Mouse (Mus musculus) lung, embryonic 16.5 days (tissue): ENCODE data around the gene Hist2h2be. TPM values are rescaled to one million over a fixed set of nuclear protein-coding genes. Genes with fewer than 3 reads are reported as not detected.

Source experiments
- ATAC-seq: fragments of 200-750 bp; cut with Nextera tagmentation; 2 replicates; pipeline ENCODE4 v1.8.0; 2017; ENCODE audit warnings: low read depth, mild to moderate bottlenecking, moderate library complexity
- H3K27ac ChIP-seq: fragments of 300-500 bp; sonication (generic); 2 replicates; pipeline ENCODE4 v1.5.1; 2014; ENCODE audit warnings: mild to moderate bottlenecking, control low read depth, low read length
- H3K27me3 ChIP-seq: fragments of 300-500 bp; sonication (generic); 2 replicates; pipeline ENCODE4 v1.6.1; 2014; ENCODE audit warnings: low read depth, low read length, mixed read lengths; ENCODE audit not compliant: control insufficient read depth, insufficient read depth
- H3K36me3 ChIP-seq: fragments of 300-500 bp; sonication (generic); 2 replicates; pipeline ENCODE4 v1.6.1; 2014; ENCODE audit warnings: low read length; ENCODE audit not compliant: control insufficient read depth, insufficient read depth
- H3K4me1 ChIP-seq: fragments of 300-500 bp; sonication (generic); replicated peaks from 2 replicates; pipeline ENCODE4 v1.6.1; 2014; ENCODE audit warnings: low read length, mixed read lengths; ENCODE audit not compliant: control insufficient read depth, insufficient read depth
- H3K4me2 ChIP-seq: fragments of 300-500 bp; sonication (generic); 2 replicates; pipeline ENCODE4 v1.6.1; 2014; ENCODE audit warnings: low read depth, low read length, control low read depth
- H3K4me3 ChIP-seq: fragments of 300-500 bp; sonication (generic); 2 replicates; pipeline ENCODE4 v1.5.1; 2014; ENCODE audit warnings: mild to moderate bottlenecking, low read length, control low read depth
- H3K9ac ChIP-seq: fragments of 300-500 bp; sonication (generic); 2 replicates; pipeline ENCODE4 v1.6.1; 2014; ENCODE audit warnings: low read length, control low read depth
- H3K9me3 ChIP-seq: fragments of 300-500 bp; sonication (generic); 2 replicates; pipeline ENCODE4 v1.6.1; 2016; ENCODE audit warnings: low read length; ENCODE audit not compliant: control insufficient read depth
- WGBS: fragments of 180-500 bp; shearing (Covaris S2); extraction: QIAGEN DNeasy Blood & Tissue Kit; methylation state at CpG from one replicate; pipeline ENCODE4 v1.1.7; 2014; 5-methylcytosine and 5-hydroxymethylcytosine counted together
- polyA plus RNA-seq: library from polyadenylated mRNA; unstranded; fragments of >200 nt; fragmentation: Nextera tagmentation; extraction: Ambion mirVana; gene quantifications from 2 replicates; pipeline ENCODE4 v1.2.1, GENCODE M21; 2015

Hist2h2be gene
- polyA plus RNA-seq, 1 experiment from 2014 or later = 8.8 TPM

DNA sequence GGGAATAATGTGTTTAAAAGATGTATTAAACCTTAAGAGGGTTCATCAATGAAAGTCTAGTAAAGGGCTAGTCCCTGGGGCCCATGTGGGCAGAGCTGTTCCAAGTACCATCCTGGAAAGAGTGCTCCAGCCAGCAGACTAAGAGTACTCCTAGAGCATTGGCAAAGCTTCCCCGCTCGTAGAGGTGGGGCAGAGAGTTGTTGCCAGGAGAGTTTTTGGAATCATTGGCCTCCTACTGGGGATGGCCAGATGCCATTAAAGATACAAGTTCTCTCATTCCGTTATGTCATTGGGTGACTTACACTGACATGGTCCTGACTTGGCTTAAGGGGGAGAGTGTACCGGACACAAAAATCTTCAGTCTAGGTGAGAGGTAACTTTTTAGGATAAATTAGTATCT is 41.4 kb upstream of the Hist2h2be start:
- no peak for ATAC-seq
- Histone ChIP-seq H3K9ac (no peak overlapping the region), H3K9me3 (no peaks in the 10 kb centered on the region), H3K4me3 (no peak overlapping the region), H3K27me3 (no peaks in the 10 kb centered on the region), H3K36me3 (peaks cover 32% of the 10 kb centered on the region), H3K4me2 (no peak overlapping the region), H3K4me1 (peaks cover 19% of the 10 kb centered on the region), H3K27ac (no peak overlapping the region)
- WGBS = 49% methylated on average over 4 of the region's 4 CpGs

DNA sequence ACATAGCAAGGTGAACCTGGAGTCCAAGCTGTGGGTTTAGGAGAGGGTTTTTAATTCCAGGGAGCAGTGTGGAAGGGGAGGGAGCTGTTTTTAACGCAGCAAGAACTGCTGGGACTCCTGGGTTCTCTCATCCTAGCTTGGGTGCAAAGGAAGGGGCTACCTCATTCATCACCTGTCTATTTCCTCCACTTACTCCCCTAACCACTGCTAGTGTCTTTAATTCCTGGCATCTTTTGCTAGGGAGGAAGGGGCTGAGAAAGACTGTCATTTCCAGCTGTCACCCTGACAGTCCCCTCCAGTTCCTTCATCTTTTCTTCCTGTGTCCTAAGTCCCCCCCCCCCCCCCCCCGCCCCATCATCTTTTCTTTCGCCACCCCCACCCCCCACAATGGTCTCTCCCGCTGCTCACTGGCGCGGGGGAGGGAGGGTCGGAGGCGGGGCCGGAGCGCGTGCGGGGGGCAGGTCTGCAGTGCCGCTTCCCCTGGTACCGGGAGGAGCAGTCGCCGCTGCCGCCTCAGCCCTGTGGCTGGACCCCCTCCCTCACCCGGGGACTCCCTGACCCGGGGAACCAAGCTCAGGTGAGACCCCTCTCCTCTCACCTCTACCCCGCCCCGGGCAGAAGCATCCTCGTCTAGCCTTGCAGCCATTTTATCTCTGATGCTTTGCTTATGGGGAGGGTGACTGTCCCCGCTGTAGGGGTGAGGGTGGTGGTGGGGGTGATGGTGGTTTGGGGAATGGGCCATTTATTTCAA is 40.0 kb upstream of the Hist2h2be start, which contains the start of gene Sv2a:
Gene Sv2a (plus strand): TSS at position 425 of the 751 bp plus-strand sequence.
- Histone ChIP-seq H3K27me3 (no peaks in the 10 kb centered on the region), H3K9me3 (no peaks in the 10 kb centered on the region), H3K36me3 (peaks cover 23% of the 10 kb centered on the region), H3K27ac (no peak within 1 kb of the TSS), H3K4me2 (peak within 1 kb of the TSS; percentile 83), H3K4me3 (peak within 1 kb of the TSS; percentile 58), H3K9ac (peak within 1 kb of the TSS; percentile 70), H3K4me1 (peaks cover 17% of the 10 kb centered on the region)
- peak; percentile 64; the same call in 1 of the 2 replicates for ATAC-seq
- under 1% methylated on average over 18 of the region's 23 CpGs for WGBS

GRCm38 (mm10) chr3:96181510-96182381 is 39.2 kb upstream of the Hist2h2be start:
- Histone ChIP-seq H3K4me3 (peak overlapping the region; percentile 58), H3K4me2 (peak overlapping the region; percentile 83), H3K9me3 (no peaks in the 10 kb centered on the region), H3K36me3 (peaks cover 14% of the 10 kb centered on the region), H3K9ac (peak overlapping the region; percentile 28; the same call in 1 of the 2 replicates), H3K27me3 (no peaks in the 10 kb centered on the region), H3K27ac (no peak overlapping the region), H3K4me1 (peaks cover 17% of the 10 kb centered on the region)
- WGBS = 32% methylated on average over 12 of the region's 12 CpGs
- peak; percentile 21 for ATAC-seq

- no peaks in the 10 kb centered on the region for H3K27me3 ChIP-seq
- H3K4me3 ChIP-seq = peak overlapping the region; percentile 58; the same call in 1 of the 2 replicates
- no peaks in the 10 kb centered on the region for H3K9me3 ChIP-seq
- H3K36me3 ChIP-seq = peaks cover 11% of the 10 kb centered on the region
- peaks cover 17% of the 10 kb centered on the region for H3K4me1 ChIP-seq
- H3K4me2 ChIP-seq = peak overlapping the region; percentile 83
- peak overlapping the region; percentile 13; the same call in 1 of the 2 replicates for H3K27ac ChIP-seq
- H3K9ac ChIP-seq = peak overlapping the region; percentile 41; the same call in 1 of the 2 replicates
- no peak for ATAC-seq
- WGBS = 16% methylated on average over 4 of the region's 4 CpGs
These were observed 38.5 kb upstream of the Hist2h2be start for GRCm38 (mm10) chr3:96182382-96182776.

- Histone ChIP-seq H3K9ac (no peak overlapping the region), H3K4me3 (no peak overlapping the region), H3K4me1 (peaks cover 10% of the 10 kb centered on the region; the same call in 1 of the 2 replicates), H3K9me3 (no peaks in the 10 kb centered on the region), H3K4me2 (no peak overlapping the region), H3K36me3 (no peaks in the 10 kb centered on the region), H3K27me3 (no peaks in the 10 kb centered on the region), H3K27ac (no peak overlapping the region)
- 59% methylated on average over 12 of the region's 12 CpGs for WGBS
- no peak for ATAC-seq
These were observed 27.9 kb upstream of the Hist2h2be start for GRCm38 (mm10) chr3:96192977-96193376.

GRCm38 (mm10) chr3:96194966-96195365 is 26.0 kb upstream of the Hist2h2be start:
- no peak for ATAC-seq
- H3K36me3 ChIP-seq = no peaks in the 10 kb centered on the region

DNA sequence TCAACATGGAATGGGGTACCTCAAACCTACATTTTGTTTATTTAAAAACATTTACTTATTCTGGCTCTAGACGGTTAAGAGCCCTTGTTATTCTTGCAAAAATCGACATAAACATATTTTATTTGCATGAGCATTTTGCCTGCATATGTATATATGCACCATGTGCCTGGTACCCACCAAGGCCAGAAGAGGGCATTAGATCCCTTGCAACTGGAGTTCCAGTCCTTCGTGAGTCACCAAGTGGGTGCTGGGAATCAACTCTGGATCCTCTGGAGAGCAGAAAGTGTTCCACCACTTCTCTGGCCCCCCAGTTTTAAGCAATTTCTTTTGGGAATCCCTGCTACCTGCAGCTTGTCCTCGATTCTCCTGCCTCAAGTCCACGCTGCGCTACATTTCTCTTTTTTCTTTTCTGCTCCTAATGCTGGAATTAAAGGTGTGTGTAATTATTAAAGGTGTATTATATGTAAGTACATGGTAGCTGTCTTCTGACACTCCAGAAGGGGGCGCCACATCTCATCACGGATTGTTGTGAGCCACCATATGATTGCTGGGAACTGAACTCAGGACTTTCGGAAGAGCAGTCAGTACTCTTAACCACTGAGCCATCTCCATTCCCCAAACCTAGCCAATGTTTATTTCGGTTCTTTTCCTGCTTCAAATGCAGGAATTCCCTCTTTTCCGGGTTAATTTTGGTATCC is 25.2 kb upstream of the Hist2h2be start:
- no peak overlapping the region for H3K9ac ChIP-seq
- H3K4me1 ChIP-seq = peaks cover 13% of the 10 kb centered on the region; the same call in 1 of the 2 replicates
- no peak overlapping the region for H3K4me2 ChIP-seq
- 86% methylated on average over 11 of the region's 11 CpGs for WGBS
- H3K27ac ChIP-seq = no peak overlapping the region
- H3K4me3 ChIP-seq = no peak overlapping the region
- H3K27me3 ChIP-seq = no peaks in the 10 kb centered on the region
- no peak for ATAC-seq
- no peaks in the 10 kb centered on the region for H3K9me3 ChIP-seq
- no peaks in the 10 kb centered on the region for H3K36me3 ChIP-seq

More at GRCm38 (mm10) chr3:96194966-96195365, 26.0 kb upstream of the Hist2h2be start:
- peaks cover 13% of the 10 kb centered on the region; the same call in 1 of the 2 replicates for H3K4me1 ChIP-seq
- no peaks in the 10 kb centered on the region for H3K9me3 ChIP-seq
- WGBS = 80% methylated on average over 10 of the region's 10 CpGs
- H3K27ac ChIP-seq = no peak overlapping the region
- H3K4me3 ChIP-seq = no peak overlapping the region
- no peak overlapping the region for H3K4me2 ChIP-seq
- no peak overlapping the region for H3K9ac ChIP-seq
- H3K27me3 ChIP-seq = no peaks in the 10 kb centered on the region

- peaks cover 13% of the 10 kb centered on the region; the same call in 1 of the 2 replicates for H3K4me1 ChIP-seq
- H3K9me3 ChIP-seq = no peaks in the 10 kb centered on the region
- H3K4me2 ChIP-seq = peak overlapping the region; percentile 97
- peak overlapping the region; percentile 96 for H3K27ac ChIP-seq
- H3K4me3 ChIP-seq = peak overlapping the region; percentile 86
- WGBS = 21% methylated on average over 27 of the region's 27 CpGs
- no peak for ATAC-seq
- no peaks in the 10 kb centered on the region for H3K27me3 ChIP-seq
- H3K9ac ChIP-seq = peak overlapping the region; percentile 91
- H3K36me3 ChIP-seq = no peaks in the 10 kb centered on the region
These were observed 24.3 kb upstream of the Hist2h2be start for GRCm38 (mm10) chr3:96196437-96197128.
